Mouse (Mus musculus) v-Abl transformed pro-B cells (cell line): ENCODE results near the gene Lpp.

Source experiments
- in situ Hi-C, 2 experiments: fragments of 400-800 bp; cut with MboI; formaldehyde crosslinking; loops; one replicate each; pipeline ENCODE4 v1.15.1; 2025; ENCODE audit not compliant: unreplicated experiment in 2 of 2

The Lpp gene

GRCm38 (mm10) chr16:24531681-24532080, 138.4 kb downstream of the Lpp start:
- in situ Hi-C loops, result no loop called here

- in situ Hi-C loops, result no loop called here
These were observed 141.9 kb downstream of the Lpp start for GRCm38 (mm10) chr16:24535221-24535620.

GRCm38 (mm10) chr16:24536261-24536660, 143.0 kb downstream of the Lpp start:
- in situ Hi-C loops, result no loop called here

GRCm38 (mm10) chr16:24539003-24539402, 145.7 kb downstream of the Lpp start:
- in situ Hi-C loops, result no loop called here

GRCm38 (mm10) chr16:24542864-24543263, 149.6 kb downstream of the Lpp start:
- in situ Hi-C loops, result no loop called here

- in situ Hi-C loops, result no loop called here
These were observed 152.1 kb downstream of the Lpp start for GRCm38 (mm10) chr16:24545366-24545765.

GRCm38 (mm10) chr16:24558458-24558857, 165.2 kb downstream of the Lpp start:
- in situ Hi-C loops, result no loop called here

GRCm38 (mm10) chr16:24559811-24560210, 166.5 kb downstream of the Lpp start:
- in situ Hi-C loops, result no loop called here

- in situ Hi-C loops, result no loop called here
These were observed 167.7 kb downstream of the Lpp start for GRCm38 (mm10) chr16:24560998-24561397.

- in situ Hi-C loops, result no loop called here
These were observed 168.3 kb downstream of the Lpp start for GRCm38 (mm10) chr16:24561602-24562001.

- in situ Hi-C loops, result no loop called here
These were observed 172.0 kb downstream of the Lpp start for GRCm38 (mm10) chr16:24565311-24565710.

GRCm38 (mm10) chr16:24566277-24566676, 173.0 kb downstream of the Lpp start:
- in situ Hi-C loops, result no loop called here

- in situ Hi-C loops, result no loop called here
These were observed 174.3 kb downstream of the Lpp start for GRCm38 (mm10) chr16:24567562-24567961.

GRCm38 (mm10) chr16:24568061-24568460, 174.8 kb downstream of the Lpp start:
- in situ Hi-C loops, result no loop called here

- in situ Hi-C loops, result no loop called here
These were observed 176.4 kb downstream of the Lpp start for GRCm38 (mm10) chr16:24569681-24570080.

- in situ Hi-C loops, result no loop called here
These were observed 183.7 kb downstream of the Lpp start for GRCm38 (mm10) chr16:24576999-24577398.

GRCm38 (mm10) chr16:24577798-24578197, 184.5 kb downstream of the Lpp start:
- in situ Hi-C loops, result no loop called here

GRCm38 (mm10) chr16:24582847-24583246, 189.5 kb downstream of the Lpp start:
- in situ Hi-C loops, result no loop called here

- in situ Hi-C loops, result no loop called here
These were observed 200.2 kb downstream of the Lpp start for GRCm38 (mm10) chr16:24593535-24593934.

GRCm38 (mm10) chr16:24594508-24594907, 201.2 kb downstream of the Lpp start:
- in situ Hi-C loops, result no loop called here

- in situ Hi-C loops, result no loop called here
These were observed 202.2 kb downstream of the Lpp start for GRCm38 (mm10) chr16:24595493-24595892.

- in situ Hi-C loops, result no loop called here
These were observed 205.3 kb downstream of the Lpp start for GRCm38 (mm10) chr16:24598567-24598966.

GRCm38 (mm10) chr16:24599766-24600165, 206.5 kb downstream of the Lpp start:
- in situ Hi-C loops, result no loop called here
